Mouse (Mus musculus) cerebellum, adult 2 months (tissue): ENCODE results near the gene Cdsn.

Experiments
- CTCF ChIP-seq: fragments of 200-500 bp; IDR thresholded peaks from 2 replicates; pipeline ENCODE4 v1.5.1; 2011; ENCODE audit warnings: low read depth, mild to moderate bottlenecking, control low read depth, low read length, moderate library complexity, borderline replicate concordance; ENCODE audit not compliant: insufficient read depth
- POLR2A ChIP-seq: fragments of 200-500 bp; IDR thresholded peaks from 2 replicates; pipeline ENCODE4 v1.6.1; 2011; ENCODE audit warnings: low read length, control low read depth, borderline replicate concordance; ENCODE audit not compliant: insufficient read depth

GRCm38 (mm10) chr17:35591731-35592130 lies 39.8 kb downstream of the Cdsn start:
- TF ChIP-seq CTCF, result no peak
- no peak for TF ChIP-seq POLR2A
